Mouse (Mus musculus) kidney, embryonic 14.5 days (tissue): ENCODE measurements at regions not wholly inside any gene's neighbourhood (a gene's known extent, or its start where the extent isn't known, plus 50 kb on each side); places are given as distances from the start of the nearest gene placed in this dataset.
"Not testable (repeated sequence)": the region's sequence is repeated elsewhere in the genome, so short reads cannot be mapped to it uniquely, and the experiment has no call there.

ENCODE experiments used
- ATAC-seq: fragments of 200-750 bp; cut with Nextera tagmentation; 2 replicates; pipeline ENCODE4 v1.8.0; 2017; ENCODE audit warnings: moderate number of reproducible peaks, mild to moderate bottlenecking, moderate TSS enrichment, moderate library complexity; ENCODE audit not compliant: low FRiP score, low TSS enrichment
- H3K27ac ChIP-seq: fragments of 300-500 bp; sonication (generic); 2 replicates; pipeline ENCODE4 v1.5.1; 2014; ENCODE audit warnings: low read depth, mild to moderate bottlenecking, low read length, moderate library complexity, mixed read lengths
- H3K27me3 ChIP-seq: fragments of 300-500 bp; sonication (generic); 2 replicates; pipeline ENCODE4 v1.6.1; 2014; ENCODE audit warnings: mild to moderate bottlenecking, low read length; ENCODE audit not compliant: control insufficient read depth, insufficient read depth
- H3K36me3 ChIP-seq: fragments of 300-500 bp; sonication (generic); 2 replicates; pipeline ENCODE4 v1.6.1; 2014; ENCODE audit warnings: low read length, mixed read lengths; ENCODE audit not compliant: control insufficient read depth, insufficient read depth
- H3K4me1 ChIP-seq: fragments of 300-500 bp; sonication (generic); 2 replicates; pipeline ENCODE4 v1.6.1; 2014; ENCODE audit warnings: low read length, mixed read lengths; ENCODE audit not compliant: control insufficient read depth, insufficient read depth
- H3K4me2 ChIP-seq: fragments of 300-500 bp; sonication (generic); replicated peaks from 2 replicates; pipeline ENCODE4 v1.6.1; 2014; ENCODE audit warnings: low read depth, mild to moderate bottlenecking, low read length
- H3K4me3 ChIP-seq: fragments of 300-500 bp; sonication (generic); 2 replicates; pipeline ENCODE4 v1.5.1; 2014; ENCODE audit warnings: mild to moderate bottlenecking, low read length
- H3K9ac ChIP-seq: fragments of 300-500 bp; sonication (generic); 2 replicates; pipeline ENCODE4 v1.6.1; 2014; ENCODE audit warnings: low read depth, mild to moderate bottlenecking, low read length, moderate library complexity
- H3K9me3 ChIP-seq: fragments of 300-500 bp; sonication (generic); 2 replicates; pipeline ENCODE4 v1.6.1; 2016; ENCODE audit warnings: low read length; ENCODE audit not compliant: control insufficient read depth
- WGBS: fragments of 180-500 bp; shearing (Covaris S2); extraction: QIAGEN DNeasy Blood & Tissue Kit; methylation state at CpG from one replicate; pipeline ENCODE4 v1.1.7; 2014; 5-methylcytosine and 5-hydroxymethylcytosine counted together

- ATAC-seq, result no peak
- no peak overlapping the region for H3K4me3 ChIP-seq
- H3K36me3 ChIP-seq, result no peaks in the 10 kb centered on the region
- H3K27ac ChIP-seq, result no peak overlapping the region
- H3K9ac ChIP-seq, result no peak overlapping the region
- H3K9me3 ChIP-seq, result peaks cover 3% of the 10 kb centered on the region; the same call in 1 of the 2 replicates
- no peaks in the 10 kb centered on the region for H3K4me1 ChIP-seq
- H3K27me3 ChIP-seq, result no peaks in the 10 kb centered on the region
- WGBS, result 74% methylated on average over 3 of the region's 3 CpGs
- H3K4me2 ChIP-seq, result no peak overlapping the region
Observed at GRCm38 (mm10) chr10:118057516-118057915, 84.1 kb upstream of the Mdm1 start.

GRCm38 (mm10) chr10:118064816-118065216, 76.8 kb upstream of the Mdm1 start:
- no peak overlapping the region for H3K4me2 ChIP-seq
- H3K4me3 ChIP-seq, result no peak overlapping the region
- no peak overlapping the region for H3K9ac ChIP-seq
- ATAC-seq, result no peak
- H3K4me1 ChIP-seq, result no peaks in the 10 kb centered on the region
- no peaks in the 10 kb centered on the region for H3K27me3 ChIP-seq
- no peak overlapping the region for H3K27ac ChIP-seq
- WGBS, result 80% methylated on average over 7 of the region's 7 CpGs
- H3K9me3 ChIP-seq, result peaks cover 3% of the 10 kb centered on the region
- no peaks in the 10 kb centered on the region for H3K36me3 ChIP-seq

GRCm38 (mm10) chr10:118076341-118076740, 65.3 kb upstream of the Mdm1 start:
- WGBS, result 93% methylated on average over 9 of the region's 11 CpGs
- H3K4me2 ChIP-seq, H3K4me1 ChIP-seq, H3K27ac ChIP-seq, H3K36me3 ChIP-seq, H3K4me3 ChIP-seq, ATAC-seq, H3K9me3 ChIP-seq, H3K9ac ChIP-seq, H3K27me3 ChIP-seq: not testable (repeated sequence)

GRCm38 (mm10) chr10:118081636-118082166, 59.9 kb upstream of the Mdm1 start:
- H3K9me3 ChIP-seq, result no peaks in the 10 kb centered on the region
- no peak overlapping the region for H3K4me3 ChIP-seq
- H3K4me2 ChIP-seq, result no peak overlapping the region
- no peaks in the 10 kb centered on the region for H3K4me1 ChIP-seq
- H3K9ac ChIP-seq, result no peak overlapping the region
- no peak overlapping the region for H3K27ac ChIP-seq
- no peaks in the 10 kb centered on the region for H3K36me3 ChIP-seq
- ATAC-seq, result no peak
- H3K27me3 ChIP-seq, result no peaks in the 10 kb centered on the region
- WGBS, result 81% methylated on average over 5 of the region's 5 CpGs

GRCm38 (mm10) chr10:118083035-118083720, 58.4 kb upstream of the Mdm1 start:
- H3K9ac ChIP-seq, result no peak overlapping the region
- H3K4me3 ChIP-seq, result no peak overlapping the region
- WGBS, result 85% methylated on average over 13 of the region's 13 CpGs
- H3K27me3 ChIP-seq, result no peaks in the 10 kb centered on the region
- ATAC-seq, result no peak
- H3K4me1 ChIP-seq, result no peaks in the 10 kb centered on the region
- H3K27ac ChIP-seq, result no peak overlapping the region
- no peak overlapping the region for H3K4me2 ChIP-seq
- no peaks in the 10 kb centered on the region for H3K36me3 ChIP-seq
- H3K9me3 ChIP-seq, result no peaks in the 10 kb centered on the region

GRCm38 (mm10) chr10:118083721-118084075, 57.9 kb upstream of the Mdm1 start:
- H3K4me2 ChIP-seq, result no peak overlapping the region
- H3K4me1 ChIP-seq, result no peaks in the 10 kb centered on the region
- no peak for ATAC-seq
- no peaks in the 10 kb centered on the region for H3K36me3 ChIP-seq
- no peak overlapping the region for H3K27ac ChIP-seq
- no peak overlapping the region for H3K4me3 ChIP-seq
- WGBS, result 90% methylated on average over 8 of the region's 8 CpGs
- no peaks in the 10 kb centered on the region for H3K27me3 ChIP-seq
- H3K9me3 ChIP-seq, result no peaks in the 10 kb centered on the region
- no peak overlapping the region for H3K9ac ChIP-seq

GRCm38 (mm10) chr10:118085046-118085983, 56.3 kb upstream of the Mdm1 start:
- 90% methylated on average over 16 of the region's 16 CpGs for WGBS

GRCm38 (mm10) chr10:118087570-118088340, 53.9 kb upstream of the Mdm1 start:
- Histone ChIP-seq H3K4me3 (no peak overlapping the region), H3K9me3 (no peaks in the 10 kb centered on the region), H3K27ac (no peak overlapping the region), H3K4me2 (no peak overlapping the region), H3K27me3 (no peaks in the 10 kb centered on the region), H3K36me3 (no peaks in the 10 kb centered on the region), H3K4me1 (no peaks in the 10 kb centered on the region; the same call in 1 of the 2 replicates), H3K9ac (no peak overlapping the region)
- 0 out of 2 replicates have a peak, but pooled peaks have one; percentile 32 for ATAC-seq
- 25% methylated on average over 12 of the region's 12 CpGs for WGBS

More at GRCm38 (mm10) chr10:118085046-118085983, 56.3 kb upstream of the Mdm1 start:
- Histone ChIP-seq H3K9ac (no peak overlapping the region), H3K9me3 (no peaks in the 10 kb centered on the region), H3K4me3 (no peak overlapping the region), H3K27ac (no peak overlapping the region), H3K4me1 (no peaks in the 10 kb centered on the region), H3K27me3 (no peaks in the 10 kb centered on the region), H3K4me2 (no peak overlapping the region), H3K36me3 (no peaks in the 10 kb centered on the region)
- no peak for ATAC-seq
